Mouse (Mus musculus) stomach, embryonic 14.5 days (tissue): ENCODE results near the gene Zbtb33. TPM values are rescaled to one million over a fixed set of nuclear protein-coding genes. Genes with fewer than 3 reads are reported as not detected.

Experiments used
- ATAC-seq: fragments of 200-750 bp; cut with Nextera tagmentation; 2 replicates; pipeline ENCODE4 v1.8.0; 2017; ENCODE audit warnings: low read depth, moderate TSS enrichment; ENCODE audit not compliant: insufficient number of reproducible peaks, insufficient read depth, low FRiP score
- H3K27ac ChIP-seq: fragments of 300-500 bp; sonication (generic); 2 replicates; pipeline ENCODE4 v1.5.1; 2014; ENCODE audit warnings: mild to moderate bottlenecking, low read length, moderate library complexity, mixed read lengths
- H3K27me3 ChIP-seq: fragments of 300-500 bp; sonication (generic); 2 replicates; pipeline ENCODE4 v1.6.1; 2014; ENCODE audit warnings: low read length, control low read depth, mixed read lengths; ENCODE audit not compliant: control insufficient read depth, insufficient read depth
- H3K36me3 ChIP-seq: fragments of 300-500 bp; sonication (generic); 2 replicates; pipeline ENCODE4 v1.6.1; 2014; ENCODE audit warnings: mild to moderate bottlenecking, control low read depth, low read length, moderate library complexity, mixed read lengths; ENCODE audit not compliant: control insufficient read depth, insufficient read depth
- H3K4me1 ChIP-seq: fragments of 300-500 bp; sonication (generic); 2 replicates; pipeline ENCODE4 v1.6.1; 2014; ENCODE audit warnings: low read length, control low read depth, mixed read lengths; ENCODE audit not compliant: control insufficient read depth, insufficient read depth
- H3K4me2 ChIP-seq: fragments of 300-500 bp; sonication (generic); replicated peaks from 2 replicates; pipeline ENCODE4 v1.6.1; 2014; ENCODE audit warnings: low read depth, low read length, control low read depth
- H3K4me3 ChIP-seq: fragments of 300-500 bp; sonication (generic); 2 replicates; pipeline ENCODE4 v1.5.1; 2014; ENCODE audit warnings: low read depth, low read length, control low read depth
- H3K9ac ChIP-seq: fragments of 300-500 bp; sonication (generic); replicated peaks from 2 replicates; pipeline ENCODE4 v1.6.1; 2014; ENCODE audit warnings: low read depth, mild to moderate bottlenecking, control low read depth, low read length, moderate library complexity, mixed read lengths
- H3K9me3 ChIP-seq: fragments of 300-500 bp; sonication (generic); 2 replicates; pipeline ENCODE4 v1.6.1; 2016; ENCODE audit warnings: low read depth, low read length, control low read depth; ENCODE audit not compliant: control insufficient read depth
- WGBS: fragments of 180-500 bp; shearing (Covaris S2); extraction: QIAGEN DNeasy Blood & Tissue Kit; methylation state at CpG from one replicate; pipeline ENCODE4 v1.1.7; 2014; 5-methylcytosine and 5-hydroxymethylcytosine counted together
- polyA plus RNA-seq: library from polyadenylated mRNA; unstranded; fragments of >200 nt; fragmentation: Nextera tagmentation; extraction: Ambion mirVana; gene quantifications from 2 replicates; pipeline ENCODE4 v1.2.1, GENCODE M21; 2014

Gene Zbtb33
- polyA plus RNA-seq, 1 experiment from 2014 or later: 7.5 TPM

- H3K4me2 ChIP-seq: peak overlapping the region; percentile 58; the same call in 1 of the 2 replicates
- H3K27me3 ChIP-seq: no peaks in the 10 kb centered on the region
- ATAC-seq: no peak
- H3K9ac ChIP-seq: no peak overlapping the region
- no peak overlapping the region for H3K27ac ChIP-seq
- 22% methylated on average over 12 of the region's 15 CpGs for WGBS
- peaks cover 4% of the 10 kb centered on the region; the same call in 1 of the 2 replicates for H3K9me3 ChIP-seq
- no peaks in the 10 kb centered on the region for H3K36me3 ChIP-seq
- H3K4me1 ChIP-seq: no peaks in the 10 kb centered on the region
- no peak overlapping the region for H3K4me3 ChIP-seq
Measured at GRCm38 (mm10) chrX:38181608-38182258, 7.9 kb upstream of the Zbtb33 start.

- no peak overlapping the region for H3K9ac ChIP-seq
- H3K9me3 ChIP-seq: no peaks in the 10 kb centered on the region
- WGBS: 31% methylated on average over 2 of the region's 2 CpGs
- no peak overlapping the region for H3K4me2 ChIP-seq
- no peak overlapping the region for H3K27ac ChIP-seq
- H3K4me3 ChIP-seq: no peak overlapping the region
- ATAC-seq: no peak
- H3K36me3 ChIP-seq: no peaks in the 10 kb centered on the region
- no peaks in the 10 kb centered on the region for H3K27me3 ChIP-seq
- no peaks in the 10 kb centered on the region for H3K4me1 ChIP-seq
Measured at GRCm38 (mm10) chrX:38185520-38185919, 4.1 kb upstream of the Zbtb33 start.

- no peak for ATAC-seq
- Histone ChIP-seq H3K4me3 (peak overlapping the region; percentile 54), H3K4me2 (peak overlapping the region; percentile 49), H3K27me3 (no peaks in the 10 kb centered on the region), H3K4me1 (0 out of 2 replicates have a peak, but pooled peaks cover 4% of the 10 kb centered on the region), H3K27ac (no peak overlapping the region; the same call in 1 of the 2 replicates), H3K36me3 (no peaks in the 10 kb centered on the region; the same call in 1 of the 2 replicates), H3K9me3 (no peaks in the 10 kb centered on the region), H3K9ac (peak overlapping the region; percentile 57)
- 17% methylated on average over 3 of the region's 3 CpGs for WGBS
Measured at GRCm38 (mm10) chrX:38190458-38190764, 818 bp downstream of the Zbtb33 start.

GRCm38 (mm10) chrX:38201816-38202215, 12.2 kb downstream of the Zbtb33 start:
- Histone ChIP-seq H3K4me1 (no peaks in the 10 kb centered on the region), H3K9me3 (no peaks in the 10 kb centered on the region), H3K4me2 (no peak overlapping the region), H3K27ac (no peak overlapping the region), H3K4me3 (no peak overlapping the region), H3K36me3 (no peaks in the 10 kb centered on the region), H3K9ac (no peak overlapping the region), H3K27me3 (no peaks in the 10 kb centered on the region)
- no peak for ATAC-seq
- 64% methylated on average over 2 of the region's 2 CpGs for WGBS

GRCm38 (mm10) chrX:38207392-38207791, 17.8 kb downstream of the Zbtb33 start:
- Histone ChIP-seq H3K4me1 (no peaks in the 10 kb centered on the region), H3K4me3 (no peak overlapping the region), H3K36me3 (no peaks in the 10 kb centered on the region), H3K9me3 (no peaks in the 10 kb centered on the region), H3K27me3 (no peaks in the 10 kb centered on the region), H3K9ac (no peak overlapping the region), H3K4me2 (no peak overlapping the region), H3K27ac (no peak overlapping the region)
- no peak for ATAC-seq
- WGBS: 76% methylated on average over 1 of the region's 1 CpGs

GRCm38 (mm10) chrX:38216986-38217675, 27.5 kb downstream of the Zbtb33 start:
- Histone ChIP-seq H3K9ac (no peak overlapping the region), H3K27ac (no peak overlapping the region; the same call in 1 of the 2 replicates), H3K4me3 (no peak overlapping the region), H3K9me3 (no peaks in the 10 kb centered on the region), H3K27me3 (no peaks in the 10 kb centered on the region), H3K36me3 (no peaks in the 10 kb centered on the region), H3K4me1 (no peaks in the 10 kb centered on the region), H3K4me2 (no peak overlapping the region)
- WGBS: 67% methylated on average over 9 of the region's 9 CpGs
- no peak for ATAC-seq

GRCm38 (mm10) chrX:38217676-38217991, 28.0 kb downstream of the Zbtb33 start:
- WGBS: 59% methylated on average over 2 of the region's 2 CpGs
- no peaks in the 10 kb centered on the region for H3K36me3 ChIP-seq
- no peak overlapping the region; the same call in 1 of the 2 replicates for H3K27ac ChIP-seq
- no peak for ATAC-seq
- no peaks in the 10 kb centered on the region for H3K9me3 ChIP-seq
- no peak overlapping the region for H3K4me2 ChIP-seq
- no peak overlapping the region for H3K9ac ChIP-seq
- H3K27me3 ChIP-seq: no peaks in the 10 kb centered on the region
- H3K4me3 ChIP-seq: no peak overlapping the region
- no peaks in the 10 kb centered on the region for H3K4me1 ChIP-seq

GRCm38 (mm10) chrX:38222757-38223156, 33.2 kb downstream of the Zbtb33 start:
- no peak for ATAC-seq
- Histone ChIP-seq H3K4me3 (no peak overlapping the region), H3K4me1 (no peaks in the 10 kb centered on the region), H3K27me3 (no peaks in the 10 kb centered on the region), H3K9ac (no peak overlapping the region), H3K36me3 (no peaks in the 10 kb centered on the region), H3K9me3 (no peaks in the 10 kb centered on the region), H3K27ac (no peak overlapping the region), H3K4me2 (no peak overlapping the region)
- WGBS: 41% methylated on average over 2 of the region's 2 CpGs
